Mouse (Mus musculus) limb, embryonic 15.5 days (tissue): ENCODE measurements around the gene March4. TPM values are rescaled to one million over a fixed set of nuclear protein-coding genes. Genes with fewer than 3 reads are reported as not detected.

Experiments
- ATAC-seq: fragments of 200-750 bp; cut with Nextera tagmentation; 2 replicates; pipeline ENCODE4 v1.8.0; 2017; ENCODE audit warnings: low read depth, moderate TSS enrichment; ENCODE audit not compliant: insufficient number of reproducible peaks, low FRiP score, low TSS enrichment
- H3K27ac ChIP-seq: fragments of 300-500 bp; sonication (generic); 2 replicates; pipeline ENCODE4 v1.5.1; 2015; ENCODE audit warnings: moderate library complexity, mild to moderate bottlenecking, inconsistent platforms
- H3K27me3 ChIP-seq: fragments of 300-500 bp; sonication (generic); 2 replicates; pipeline ENCODE4 v1.6.1; 2015; ENCODE audit warnings: inconsistent platforms
- H3K36me3 ChIP-seq: fragments of 300-500 bp; sonication (generic); 2 replicates; pipeline ENCODE4 v1.6.1; 2015; ENCODE audit warnings: inconsistent platforms
- H3K4me1 ChIP-seq: fragments of 300-500 bp; sonication (generic); 2 replicates; pipeline ENCODE4 v1.6.1; 2015; ENCODE audit warnings: inconsistent platforms
- H3K4me2 ChIP-seq: fragments of 300-500 bp; sonication (generic); 2 replicates; pipeline ENCODE4 v1.6.1; 2015; ENCODE audit warnings: mild to moderate bottlenecking, inconsistent platforms
- H3K4me3 ChIP-seq: fragments of 300-500 bp; sonication (generic); 2 replicates; pipeline ENCODE4 v1.5.1; 2015; ENCODE audit warnings: mild to moderate bottlenecking, inconsistent platforms
- H3K9ac ChIP-seq: fragments of 300-500 bp; sonication (generic); 2 replicates; pipeline ENCODE4 v1.6.1; 2015; ENCODE audit warnings: inconsistent platforms
- H3K9me3 ChIP-seq: fragments of 300-500 bp; sonication (generic); 2 replicates; pipeline ENCODE4 v1.6.1; 2016; ENCODE audit warnings: inconsistent platforms
- WGBS: fragments of 180-500 bp; shearing (Covaris S2); methylation state at CpG from one replicate; pipeline ENCODE4 v1.1.7; 2015; 5-methylcytosine and 5-hydroxymethylcytosine counted together
- polyA plus RNA-seq: library from polyadenylated mRNA; unstranded; fragments of >200 nt; fragmentation: Nextera tagmentation; extraction: Ambion mirVana; gene quantifications from 2 replicates; pipeline ENCODE4 v1.2.1, GENCODE M21; 2015

March4 gene
- polyA plus RNA-seq, 1 experiment from 2014 or later, result not detected

DNA sequence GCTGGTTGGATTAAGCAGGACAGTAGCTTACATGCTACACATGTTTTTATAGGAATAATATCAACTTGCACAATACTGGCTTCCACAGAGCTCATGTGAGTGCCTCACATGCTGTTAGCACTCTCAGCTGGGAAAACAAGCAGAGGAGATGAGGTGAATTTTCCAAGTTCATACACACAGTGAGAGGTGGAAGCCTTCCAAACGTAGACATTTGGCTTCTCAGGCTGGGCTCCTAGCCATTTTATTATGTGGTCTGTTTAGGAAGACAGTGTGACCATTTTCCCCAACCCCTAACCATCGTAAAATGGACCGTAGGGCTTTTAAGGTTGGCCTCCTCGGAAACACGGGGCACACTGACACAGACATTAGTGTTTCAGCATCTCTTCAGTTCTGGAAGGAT, 126.8 kb downstream of the March4 start:
- no peaks in the 10 kb centered on the region for H3K9me3 ChIP-seq
- H3K27me3 ChIP-seq, result no peaks in the 10 kb centered on the region
- no peaks in the 10 kb centered on the region for H3K4me1 ChIP-seq
- 0 out of 2 replicates have a peak, but pooled peaks have one; percentile 40 for ATAC-seq
- no peak overlapping the region for H3K4me2 ChIP-seq
- no peak overlapping the region for H3K4me3 ChIP-seq
- WGBS, result 41% methylated on average over 5 of the region's 5 CpGs
- no peak overlapping the region for H3K9ac ChIP-seq
- H3K36me3 ChIP-seq, result no peaks in the 10 kb centered on the region
- H3K27ac ChIP-seq, result no peak overlapping the region

- 72% methylated on average over 14 of the region's 14 CpGs for WGBS
- Histone ChIP-seq H3K27me3 (no peaks in the 10 kb centered on the region), H3K9ac (no peak overlapping the region), H3K27ac (no peak overlapping the region), H3K4me1 (peaks cover under 1% of the 10 kb centered on the region; the same call in 1 of the 2 replicates), H3K9me3 (no peaks in the 10 kb centered on the region), H3K4me2 (no peak overlapping the region), H3K36me3 (no peaks in the 10 kb centered on the region), H3K4me3 (no peak overlapping the region)
- no peak for ATAC-seq
Measured at GRCm38 (mm10) chr1:72406505-72407079, 130.1 kb downstream of the March4 start.

GRCm38 (mm10) chr1:72401331-72402069, 135.2 kb downstream of the March4 start:
- Histone ChIP-seq H3K36me3 (peaks cover 7% of the 10 kb centered on the region; the same call in 1 of the 2 replicates), H3K4me3 (no peak overlapping the region), H3K27me3 (no peaks in the 10 kb centered on the region), H3K9ac (no peak overlapping the region), H3K4me2 (no peak overlapping the region), H3K4me1 (peaks cover 9% of the 10 kb centered on the region; the same call in 1 of the 2 replicates), H3K27ac (no peak overlapping the region), H3K9me3 (no peaks in the 10 kb centered on the region)
- WGBS, result 37% methylated on average over 8 of the region's 8 CpGs
- no peak for ATAC-seq

GRCm38 (mm10) chr1:72400616-72401015, 136.1 kb downstream of the March4 start:
- ATAC-seq, result no peak; the same call in 1 of the 2 replicates
- no peak overlapping the region for H3K27ac ChIP-seq
- WGBS, result 64% methylated on average over 9 of the region's 9 CpGs

GRCm38 (mm10) chr1:72399720-72400401, 136.9 kb downstream of the March4 start:
- Histone ChIP-seq H3K36me3 (peaks cover 20% of the 10 kb centered on the region), H3K27ac (no peak overlapping the region), H3K4me2 (no peak overlapping the region), H3K4me1 (peaks cover 9% of the 10 kb centered on the region; the same call in 1 of the 2 replicates), H3K4me3 (no peak overlapping the region), H3K9me3 (no peaks in the 10 kb centered on the region), H3K9ac (no peak overlapping the region), H3K27me3 (no peaks in the 10 kb centered on the region)
- 82% methylated on average over 8 of the region's 8 CpGs for WGBS
- ATAC-seq, result no peak

More at GRCm38 (mm10) chr1:72400616-72401015, 136.1 kb downstream of the March4 start:
- Histone ChIP-seq H3K9ac (no peak overlapping the region), H3K27me3 (no peaks in the 10 kb centered on the region), H3K4me2 (no peak overlapping the region), H3K4me3 (no peak overlapping the region), H3K9me3 (no peaks in the 10 kb centered on the region), H3K36me3 (peaks cover 13% of the 10 kb centered on the region), H3K4me1 (peaks cover 9% of the 10 kb centered on the region; the same call in 1 of the 2 replicates)

DNA sequence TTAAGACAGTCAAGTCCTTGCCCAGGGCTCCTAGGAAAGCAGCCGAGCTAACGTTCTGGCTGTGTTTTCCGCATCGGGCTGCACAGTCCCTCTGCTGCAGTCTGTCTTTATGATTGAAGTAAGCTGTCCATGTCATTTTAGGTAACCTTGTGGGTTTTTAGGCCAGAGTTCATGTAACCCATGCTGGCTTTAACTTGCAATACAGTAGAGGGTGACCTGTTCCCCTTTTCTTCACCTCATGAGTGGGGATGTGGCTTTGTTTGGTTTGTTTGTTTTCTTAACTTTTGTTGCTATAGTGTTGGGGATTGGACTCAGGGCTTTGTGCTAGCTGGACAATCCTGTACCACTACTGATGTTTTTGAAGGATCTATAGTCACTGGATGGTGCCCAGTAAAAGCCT, 146.3 kb downstream of the March4 start:
- Histone ChIP-seq H3K4me3 (no peak overlapping the region), H3K4me2 (no peak overlapping the region), H3K27ac (no peak overlapping the region), H3K9me3 (no peaks in the 10 kb centered on the region), H3K9ac (no peak overlapping the region), H3K36me3 (peaks cover 22% of the 10 kb centered on the region), H3K27me3 (no peaks in the 10 kb centered on the region), H3K4me1 (no peaks in the 10 kb centered on the region)
- 59% methylated on average over 4 of the region's 4 CpGs for WGBS
- ATAC-seq, result no peak

DNA sequence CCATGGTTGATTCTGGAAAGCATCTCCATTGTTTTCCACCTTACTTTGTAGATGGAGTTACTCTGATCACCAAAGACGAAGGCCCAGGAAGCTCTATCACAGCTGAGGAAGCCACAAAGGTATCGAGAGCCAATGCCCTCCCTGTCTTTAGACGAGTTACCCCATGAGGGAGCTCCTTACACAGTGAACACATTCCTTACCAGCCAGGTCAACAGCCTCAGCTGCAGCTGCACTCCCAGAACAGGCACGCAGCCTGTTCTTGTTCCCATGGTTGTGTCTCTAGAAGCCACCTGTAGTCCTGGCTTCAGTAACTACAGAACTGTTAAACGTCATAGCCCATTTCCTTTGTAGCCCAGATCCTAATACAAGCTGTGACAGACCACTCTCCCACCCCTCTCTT, 153.1 kb downstream of the March4 start:
- WGBS, result 62% methylated on average over 5 of the region's 5 CpGs

GRCm38 (mm10) chr1:72383056-72383455, 153.7 kb downstream of the March4 start:
- ATAC-seq, result no peak
- no peaks in the 10 kb centered on the region for H3K4me1 ChIP-seq
- WGBS, result 71% methylated on average over 7 of the region's 7 CpGs

More for the DNA sequence above, 153.1 kb downstream of the March4 start:
- Histone ChIP-seq H3K27ac (no peak overlapping the region), H3K36me3 (peaks cover 19% of the 10 kb centered on the region; the same call in 1 of the 2 replicates), H3K27me3 (no peaks in the 10 kb centered on the region), H3K9me3 (no peaks in the 10 kb centered on the region), H3K4me2 (no peak overlapping the region), H3K9ac (no peak overlapping the region), H3K4me1 (no peaks in the 10 kb centered on the region), H3K4me3 (no peak overlapping the region)
- ATAC-seq, result no peak

GRCm38 (mm10) chr1:72380544-72380943, 156.2 kb downstream of the March4 start:
- Histone ChIP-seq H3K27ac (no peak overlapping the region), H3K4me2 (no peak overlapping the region), H3K4me3 (no peak overlapping the region), H3K4me1 (0 out of 2 replicates have a peak, but pooled peaks cover 3% of the 10 kb centered on the region), H3K9ac (no peak overlapping the region), H3K9me3 (no peaks in the 10 kb centered on the region), H3K36me3 (peaks cover 7% of the 10 kb centered on the region; the same call in 1 of the 2 replicates), H3K27me3 (no peaks in the 10 kb centered on the region)
- ATAC-seq, result no peak
- WGBS, result 98% methylated on average over 3 of the region's 3 CpGs

More at GRCm38 (mm10) chr1:72383056-72383455, 153.7 kb downstream of the March4 start:
- no peak overlapping the region for H3K27ac ChIP-seq
- no peak overlapping the region for H3K4me3 ChIP-seq
- peaks cover 19% of the 10 kb centered on the region; the same call in 1 of the 2 replicates for H3K36me3 ChIP-seq
- H3K4me2 ChIP-seq, result no peak overlapping the region
- H3K27me3 ChIP-seq, result no peaks in the 10 kb centered on the region
- no peak overlapping the region for H3K9ac ChIP-seq
- H3K9me3 ChIP-seq, result no peaks in the 10 kb centered on the region

DNA sequence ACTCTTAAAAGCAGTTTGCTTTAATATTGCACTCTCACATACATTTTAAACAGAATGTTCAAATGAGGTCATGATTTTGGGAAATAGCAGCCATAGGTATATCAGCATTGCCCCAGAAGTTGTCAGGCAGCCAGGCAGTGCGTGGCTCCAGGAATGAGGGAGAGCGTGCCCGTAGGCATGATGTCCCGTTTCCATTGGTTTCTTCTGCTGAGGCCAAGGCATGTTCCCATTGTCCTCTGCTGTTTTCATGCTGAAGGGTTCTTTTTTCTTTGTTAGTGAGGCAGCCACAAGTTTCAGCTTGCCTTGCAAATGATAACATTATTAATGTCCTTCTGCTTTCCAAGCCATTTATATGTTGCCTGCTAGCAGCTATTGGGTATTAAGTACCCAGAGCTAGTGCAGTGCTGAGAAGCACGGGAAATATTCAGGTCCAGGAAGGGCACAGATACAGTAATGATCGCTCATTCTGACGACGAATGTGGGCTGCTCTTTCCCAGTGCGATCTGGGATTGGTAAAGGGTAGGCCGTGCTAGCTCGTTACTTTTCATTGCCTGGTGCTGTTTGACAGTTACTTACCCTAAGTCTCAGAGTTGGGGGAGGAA, 156.9 kb downstream of the March4 start:
- Histone ChIP-seq H3K4me1 (0 out of 2 replicates have a peak, but pooled peaks cover 3% of the 10 kb centered on the region), H3K27ac (no peak overlapping the region), H3K4me3 (no peak overlapping the region), H3K36me3 (peaks cover 3% of the 10 kb centered on the region; the same call in 1 of the 2 replicates), H3K4me2 (no peak overlapping the region), H3K9me3 (no peaks in the 10 kb centered on the region), H3K9ac (no peak overlapping the region), H3K27me3 (no peaks in the 10 kb centered on the region)
- WGBS, result 80% methylated on average over 11 of the region's 11 CpGs
- ATAC-seq, result no peak

GRCm38 (mm10) chr1:72378151-72378550, 158.6 kb downstream of the March4 start:
- Histone ChIP-seq H3K4me3 (no peak overlapping the region), H3K27ac (no peak overlapping the region), H3K36me3 (no peaks in the 10 kb centered on the region; the same call in 1 of the 2 replicates), H3K4me1 (0 out of 2 replicates have a peak, but pooled peaks cover 3% of the 10 kb centered on the region), H3K27me3 (no peaks in the 10 kb centered on the region), H3K9me3 (no peaks in the 10 kb centered on the region), H3K9ac (no peak overlapping the region), H3K4me2 (no peak overlapping the region)
- no peak for ATAC-seq
- 66% methylated on average over 4 of the region's 4 CpGs for WGBS
